ENCODE assay signal across 32 mouse cellular contexts in genomic region chr17:8297746-8298145, GRCm38 (mm10). TPM values are rescaled to one million over a fixed set of nuclear protein-coding genes. Genes with fewer than 3 reads are reported as not detected.
"Had no signal": no experiment of that assay in that cellular context is flagged by ENCODE, and none has a peak within 500 bp of the region (broad histone marks: within the 10 kb centered on the region; RNA-seq: fewer than 3 reads in every experiment).

No protein-coding gene starts in this region.

- H3K27me3 ChIP-seq: heart, embryonic 13.5 days; heart, embryonic 15.5 days; hindbrain, embryonic 12.5 days; intestine, embryonic 15.5 days; limb, embryonic 12.5 days; liver, embryonic 13.5 days; liver, embryonic 15.5 days had no signal

- H3K4me2 ChIP-seq: heart, embryonic 11.5 days; heart, embryonic 13.5 days; heart, embryonic 15.5 days; hindbrain, embryonic 12.5 days; hindbrain, embryonic 14.5 days; intestine, embryonic 15.5 days; limb, embryonic 12.5 days; liver, embryonic 13.5 days; liver, embryonic 15.5 days had no signal

- H3K27ac ChIP-seq: gastrocnemius, adult 2 months; heart, adult 2 months; heart, embryonic 13.5 days; heart, embryonic 15.5 days; hindbrain, embryonic 10.5 days; hindbrain, embryonic 12.5 days; hindbrain, embryonic 14.5 days; intestine, embryonic 15.5 days; limb, embryonic 10.5 days; limb, embryonic 12.5 days; liver, embryonic 13.5 days; liver, embryonic 15.5 days had no signal

- ATAC-seq: hindbrain, embryonic 16.5 days; inflammation-experienced regulatory T-cells, adult 6 months; intestine, embryonic 15.5 days; intestine, postnatal 0 days; liver, postnatal 0 days had no signal

- H3K36me3 ChIP-seq: intestine, embryonic 15.5 days; limb, embryonic 10.5 days had no signal

- H3K9ac ChIP-seq: heart, embryonic 13.5 days; heart, embryonic 15.5 days; hindbrain, embryonic 12.5 days; hindbrain, embryonic 14.5 days; intestine, embryonic 15.5 days; limb, embryonic 12.5 days; liver, embryonic 13.5 days; liver, embryonic 15.5 days; liver, postnatal 0 days had no signal

- H3K9me3 ChIP-seq: heart, embryonic 13.5 days; heart, embryonic 15.5 days; hindbrain, embryonic 10.5 days; hindbrain, embryonic 12.5 days; intestine, embryonic 15.5 days; limb, embryonic 10.5 days; limb, embryonic 12.5 days; liver, embryonic 13.5 days; liver, embryonic 15.5 days had no signal

- H3K4me3 ChIP-seq: gastrocnemius, adult 2 months; heart, adult 2 months; heart, embryonic 13.5 days; heart, embryonic 15.5 days; hindbrain, embryonic 10.5 days; hindbrain, embryonic 12.5 days; intestine, embryonic 15.5 days; left cerebral cortex, adult 2 months; limb, embryonic 10.5 days; limb, embryonic 12.5 days; liver, embryonic 13.5 days; liver, embryonic 15.5 days had no signal

- DNase-seq: gastrocnemius, adult 2 months; gastrocnemius, postnatal 10 days; gastrocnemius, postnatal 25 days; heart, adult 2 months; heart, postnatal 14 days; heart, postnatal 4 days; kidney, adult 18-20 months; kidney, adult 8-10 months; kidney, postnatal 10 days; kidney, postnatal 25 days; kidney, postnatal 4 days; layer of hippocampus, adult 9-11 months; liver; liver, embryonic 13.5 days; liver, postnatal 0 days had no signal

- H3K4me1 ChIP-seq: heart, embryonic 13.5 days; heart, embryonic 15.5 days; hindbrain, embryonic 10.5 days; hindbrain, embryonic 12.5 days; intestine, embryonic 15.5 days; limb, embryonic 10.5 days; limb, embryonic 12.5 days; liver, embryonic 13.5 days; liver, embryonic 15.5 days had no signal

RNA-seq across cellular contexts. Expression of gene Prr18, which starts 39.5 kb away (rescaled TPM):
- total RNA-seq: granulocyte monocyte progenitor cell, adult 5-6 weeks had no signal
- polyA plus RNA-seq: heart, postnatal 0 days; liver, postnatal 0 days had no signal

RNA-seq across cellular contexts. Expression of gene T2, which starts 58.0 kb away (rescaled TPM):
- total RNA-seq: gastrocnemius, adult 2 months; gastrocnemius, postnatal 10 days; gastrocnemius, postnatal 25 days; gastrocnemius, postnatal 4 days; granulocyte monocyte progenitor cell, adult 5-6 weeks had no signal
- polyA plus RNA-seq: liver, embryonic 15.5 days; liver, postnatal 0 days had no signal
